Mouse (Mus musculus) heart, postnatal 0 days (tissue): ENCODE results near the gene Depdc5.

Experiments
- CTCF ChIP-seq: IDR thresholded peaks from 2 replicates; pipeline ENCODE4 v1.5.1; 2016; ENCODE audit warnings: antibody characterized with exemption, control low read depth, low read depth
- EP300 ChIP-seq: IDR thresholded peaks from 2 replicates; pipeline ENCODE4 v1.6.1; 2016; ENCODE audit warnings: antibody characterized with exemption, low read depth

DNA sequence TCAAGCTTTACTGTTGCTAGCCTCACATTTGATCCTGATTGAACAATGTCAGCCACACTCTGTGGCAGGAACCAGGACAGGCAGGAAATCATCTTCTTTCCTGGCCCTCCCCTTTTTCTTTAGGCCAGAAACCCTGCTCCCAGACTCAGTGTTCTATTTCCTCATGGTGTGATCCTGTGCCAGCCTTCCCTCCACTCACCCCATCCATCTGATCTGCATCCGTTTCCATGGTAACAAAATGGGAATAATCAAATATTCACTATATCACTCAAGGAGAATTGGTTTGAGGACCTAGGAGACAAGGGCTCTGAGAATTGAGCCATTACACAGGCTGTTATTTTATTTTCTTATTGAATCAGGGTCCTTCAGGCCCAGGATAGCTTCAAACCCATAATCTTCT, 133.1 kb downstream of the Depdc5 start:
- TF ChIP-seq CTCF (no peak), EP300 (no peak)
